Comparison of ENCODE assay signal across 12 mouse cellular contexts in the genomic region with DNA sequence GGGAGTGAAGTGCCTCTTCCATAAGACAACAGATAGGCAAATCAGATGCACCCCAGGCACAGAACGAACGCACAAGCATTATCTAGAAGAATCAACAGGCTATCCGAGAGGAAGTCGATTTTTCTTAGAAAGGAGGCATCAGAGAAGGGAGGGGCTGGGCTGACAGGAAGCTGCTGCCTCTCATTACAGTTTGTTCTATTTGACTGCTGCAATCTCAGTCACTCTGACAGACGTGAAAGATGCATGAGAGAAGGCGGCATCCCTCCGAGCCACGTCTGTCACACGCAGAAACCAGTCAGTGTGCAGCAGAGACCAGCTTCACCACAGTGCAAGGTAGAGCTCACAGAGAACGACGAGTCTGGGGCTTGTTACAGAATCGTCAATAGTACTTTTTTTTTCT.
DNase-seq lines count a peak whose midpoint lies in the region; ATAC-seq and TF ChIP-seq lines count a peak whose summit lies in the region.
"Had no signal": no experiment of that assay in that cellular context is flagged by ENCODE, and none has a peak within 500 bp of the region (broad histone marks: within the 10 kb centered on the region; RNA-seq: fewer than 3 reads in every experiment).

No protein-coding gene starts in this region.

- no peak for ATAC-seq in lung, postnatal 0 days
- peak; percentile 89 for ATAC-seq in CD4-positive, CD25-positive, alpha-beta regulatory T cell, adult 4 months

- H3K4me3 ChIP-seq in lung, postnatal 0 days (ENCODE audit: low read depth, low read length) = no peak overlapping the region
- no peak overlapping the region for H3K4me3 ChIP-seq in lung, adult 2 months (replicated peaks; ENCODE audit: extremely low read depth, low read depth, low read length)

- H3K9ac ChIP-seq in lung, postnatal 0 days (replicated peaks; ENCODE audit: low read depth) = no peak overlapping the region

- H3K27me3 ChIP-seq in lung, postnatal 0 days (replicated peaks; ENCODE audit: insufficient read depth, low read length) = no peaks in the 10 kb centered on the region

- no peak for TF ChIP-seq CTCF in lung, postnatal 0 days (IDR thresholded peaks at IDR 0.05)
- no peak for TF ChIP-seq CTCF in lung, adult 2 months (IDR thresholded peaks at IDR 0.05; ENCODE audit: insufficient read depth, low read length)

- H3K9me3 ChIP-seq in lung, postnatal 0 days (ENCODE audit: low read length) = no peaks in the 10 kb centered on the region

- peak; percentile 22 to 26 for DNase-seq in cerebellum, postnatal 10 days
- no peak for DNase-seq in cerebellum, adult 11 months
- peak; percentile 35 for DNase-seq in lung, postnatal 0 days (ENCODE audit: low spot score)
- no peak for DNase-seq in lung, adult 2 months
- DNase-seq in layer of hippocampus, adult 9-11 months = peak; percentile 72
- DNase-seq in embryo, embryonic 10.5 days (ENCODE audit: low spot score) = no peak
- no peak for DNase-seq in cerebellum, adult 9-10 months
- DNase-seq: heart, adult 11 months; heart, postnatal 4 days; kidney, adult 2 months had no signal

- no peak for TF ChIP-seq EP300 in lung, postnatal 0 days (IDR thresholded peaks at IDR 0.05)

- WGBS in lung, postnatal 0 days = 16% methylated on average over 12 of the region's 12 CpGs
- 32% methylated on average over 12 of the region's 12 CpGs for WGBS in lung, adult 2 months

- no peak for TF ChIP-seq POLR2A in lung, adult 2 months (IDR thresholded peaks at IDR 0.05; ENCODE audit: borderline replicate concordance, extremely low read depth, low read depth, low read length)

- no peaks in the 10 kb centered on the region for H3K4me1 ChIP-seq in lung, postnatal 0 days (ENCODE audit: insufficient read depth, low read depth, low read length)
- no peaks in the 10 kb centered on the region; the same call in 1 of the 2 replicates for H3K4me1 ChIP-seq in lung, adult 2 months (ENCODE audit: control insufficient read depth, insufficient read depth, low read length)

- H3K36me3 ChIP-seq in lung, postnatal 0 days (ENCODE audit: insufficient read depth, low read length) = no peaks in the 10 kb centered on the region
- H3K36me3 ChIP-seq: G1E had no signal

- no peak overlapping the region for H3K27ac ChIP-seq in lung, postnatal 0 days (ENCODE audit: low read length)

- no peak overlapping the region for H3K4me2 ChIP-seq in lung, postnatal 0 days (replicated peaks; ENCODE audit: low read depth, low read length)

Comparison
In these comparisons a context has a peak if more than half of its experiments do, and no peak if none do; other contexts are left out.
1. DNase-seq: peak in cerebellum, postnatal 10 days (2 of 2), lung, postnatal 0 days (single experiment) and layer of hippocampus, adult 9-11 months (single experiment); none in cerebellum, adult 11 months (single experiment), lung, adult 2 months (single experiment), embryo, embryonic 10.5 days (single experiment) and cerebellum, adult 9-10 months (single experiment).